Mouse (Mus musculus) kidney, adult 9 months (tissue): ENCODE measurements around the gene Ppat.

Source experiments
- DNase-seq: peaks from one replicate; pipeline ENCODE4 v3.0.0; 2022

Gene Ppat

GRCm38 (mm10) chr5:76869553-76869952, 81.8 kb downstream of the Ppat start:
- DNase-seq, result no peak

DNA sequence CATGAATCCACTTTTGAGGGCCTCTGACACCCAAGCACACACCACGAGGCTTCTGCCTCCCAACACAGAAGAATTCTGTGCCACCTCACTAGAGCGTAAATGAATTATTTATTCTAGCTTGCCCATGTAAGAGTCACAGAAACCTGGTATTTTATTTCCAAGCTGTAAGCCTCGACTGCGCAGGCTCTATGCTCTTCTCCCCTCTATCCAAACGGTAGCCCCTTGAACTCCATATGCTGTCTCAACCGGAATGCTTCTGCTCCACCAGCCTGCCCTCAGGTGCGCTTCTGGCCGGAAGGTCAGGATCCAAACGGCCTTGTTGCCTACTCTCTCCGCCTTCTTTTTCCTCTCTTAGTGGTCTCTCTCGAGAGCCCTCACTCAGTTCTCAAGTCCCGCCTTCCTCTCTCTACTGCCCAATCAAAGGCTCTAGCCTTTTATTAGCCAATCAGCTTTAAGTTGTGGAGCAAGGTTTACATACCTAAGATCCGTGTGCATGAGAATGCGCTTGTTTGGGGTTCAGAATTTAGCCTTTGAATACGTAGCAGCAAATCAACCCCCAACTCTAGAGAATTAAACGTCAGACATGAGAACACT, 82.6 kb downstream of the Ppat start:
- peak; percentile 34 for DNase-seq

DNA sequence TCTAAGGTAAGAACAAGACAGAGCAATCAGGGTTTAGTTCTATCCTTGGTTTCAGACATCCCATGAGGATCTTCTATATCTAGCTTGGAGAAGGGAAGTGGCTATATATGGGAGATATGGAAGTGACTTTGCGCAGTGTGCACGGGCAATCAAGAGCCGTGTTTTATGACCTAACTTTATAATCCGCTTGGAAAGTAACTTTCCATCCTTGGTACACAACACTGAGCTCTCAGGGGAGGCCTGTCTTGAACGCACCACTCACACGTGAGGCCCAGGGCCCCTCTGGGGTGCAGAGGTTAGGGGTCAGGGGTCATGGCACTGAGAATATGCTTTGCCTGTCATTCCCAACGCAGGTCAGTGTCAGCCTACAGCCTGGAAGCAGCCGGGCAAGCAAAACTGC, 84.6 kb downstream of the Ppat start:
- DNase-seq, result no peak
